Mouse (Mus musculus): Measurements from ENCODE around the gene Lmntd1. TPM values are rescaled to one million over a fixed set of nuclear protein-coding genes. Genes with fewer than 3 reads are reported as not detected.

Gene Lmntd1
- polyA plus RNA-seq, 1 experiment, result not detected

GRCm38 (mm10) chr6:145607746-145608145 lies 6.4 kb downstream of the Lmntd1 start:
- peaks cover 3% of the 10 kb centered on the region for H3K4me1 ChIP-seq
- no peaks in the 10 kb centered on the region for H3K36me3 ChIP-seq (replicated peaks; ENCODE audit: low read length)
- peaks cover 2% of the 10 kb centered on the region for H3K27me3 ChIP-seq (replicated peaks)
- TF ChIP-seq GATA1 (IDR thresholded peaks at IDR 0.05; ENCODE audit: borderline replicate concordance, low read length) (no peak), FLI1 (IDR thresholded peaks at IDR 0.05; ENCODE audit: low read length) (no peak)
- peaks cover 4% of the 10 kb centered on the region; the same call in 1 of the 2 replicates for H3K9me3 ChIP-seq
- no peak overlapping the region for H3K4me3 ChIP-seq (replicated peaks)

DNA sequence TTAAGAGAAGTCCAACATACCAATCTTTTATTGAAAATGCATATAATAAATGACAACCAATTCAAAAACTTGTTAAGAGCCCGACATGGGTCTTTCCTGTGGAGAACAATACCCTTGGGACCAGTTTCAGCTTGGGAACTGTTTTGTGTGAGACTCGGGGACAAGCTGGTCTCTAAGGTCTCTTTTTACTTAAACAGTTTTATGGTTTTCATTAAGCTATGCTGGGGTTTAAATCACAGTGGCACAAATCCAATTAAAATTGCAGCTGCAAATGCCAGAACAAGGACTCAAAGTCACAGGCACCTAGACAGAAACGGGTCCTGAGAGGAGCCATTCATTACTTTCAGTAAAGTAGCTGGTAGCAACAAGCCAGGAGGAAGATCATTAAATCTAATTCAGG lies 8.9 kb downstream of the Lmntd1 start:
- no peaks in the 10 kb centered on the region for H3K36me3 ChIP-seq (replicated peaks; ENCODE audit: low read length)
- H3K4me3 ChIP-seq (replicated peaks), result no peak overlapping the region
- TF ChIP-seq FLI1 (IDR thresholded peaks at IDR 0.05; ENCODE audit: low read length) (no peak), GATA1 (IDR thresholded peaks at IDR 0.05; ENCODE audit: borderline replicate concordance, low read length) (no peak)
- peaks cover 3% of the 10 kb centered on the region; the same call in 1 of the 2 replicates for H3K9me3 ChIP-seq
- H3K27me3 ChIP-seq (replicated peaks), result peaks cover 5% of the 10 kb centered on the region
- peaks cover 3% of the 10 kb centered on the region for H3K4me1 ChIP-seq

DNA sequence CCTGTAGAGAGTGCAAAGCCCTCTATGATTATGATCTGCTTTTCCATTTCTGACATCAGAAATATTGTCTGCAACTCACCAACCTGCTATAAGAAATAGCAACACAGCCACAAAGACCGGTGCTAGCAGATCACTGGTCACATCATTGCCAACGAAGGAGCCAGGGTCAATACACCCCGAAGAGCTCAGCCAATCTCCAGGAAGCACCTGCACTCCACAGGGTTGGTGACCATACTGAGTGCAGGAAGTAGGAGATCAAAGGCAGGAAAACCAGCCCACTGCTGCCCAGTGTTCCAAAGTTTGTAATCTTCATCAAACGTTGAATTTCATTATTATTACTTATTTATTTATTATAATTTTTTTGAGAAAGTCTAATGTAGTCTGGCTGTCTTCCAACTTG lies 9.5 kb downstream of the Lmntd1 start:
- no peak for TF ChIP-seq FLI1 (IDR thresholded peaks at IDR 0.05; ENCODE audit: low read length)
- TF ChIP-seq GATA1 (IDR thresholded peaks at IDR 0.05; ENCODE audit: borderline replicate concordance, low read length), result no peak
- Histone ChIP-seq H3K27me3 (replicated peaks) (peaks cover 5% of the 10 kb centered on the region), H3K9me3 (no peaks in the 10 kb centered on the region), H3K4me1 (peaks cover 3% of the 10 kb centered on the region), H3K4me3 (replicated peaks) (no peak overlapping the region), H3K36me3 (replicated peaks; ENCODE audit: low read length) (no peaks in the 10 kb centered on the region)

- Histone ChIP-seq H3K27me3 (replicated peaks) (peaks cover 5% of the 10 kb centered on the region), H3K9me3 (no peaks in the 10 kb centered on the region), H3K4me3 (replicated peaks) (no peak overlapping the region), H3K4me1 (peaks cover 3% of the 10 kb centered on the region), H3K36me3 (replicated peaks; ENCODE audit: low read length) (no peaks in the 10 kb centered on the region)
- TF ChIP-seq GATA1 (IDR thresholded peaks at IDR 0.05; ENCODE audit: borderline replicate concordance, low read length) (no peak), FLI1 (IDR thresholded peaks at IDR 0.05; ENCODE audit: low read length) (no peak)
Measured at GRCm38 (mm10) chr6:145604126-145604525, 10.0 kb downstream of the Lmntd1 start.

GRCm38 (mm10) chr6:145598794-145599555 lies 15.1 kb downstream of the Lmntd1 start:
- no peak overlapping the region for H3K4me3 ChIP-seq (replicated peaks)
- no peaks in the 10 kb centered on the region for H3K4me1 ChIP-seq
- no peaks in the 10 kb centered on the region for H3K36me3 ChIP-seq (replicated peaks; ENCODE audit: low read length)
- H3K9me3 ChIP-seq, result no peaks in the 10 kb centered on the region
- TF ChIP-seq GATA1 (IDR thresholded peaks at IDR 0.05; ENCODE audit: borderline replicate concordance, low read length) (no peak), FLI1 (IDR thresholded peaks at IDR 0.05; ENCODE audit: low read length) (no peak)
- peaks cover 7% of the 10 kb centered on the region for H3K27me3 ChIP-seq (replicated peaks)

- Histone ChIP-seq H3K36me3 (replicated peaks; ENCODE audit: low read length) (no peaks in the 10 kb centered on the region), H3K4me3 (replicated peaks) (no peak overlapping the region), H3K4me1 (no peaks in the 10 kb centered on the region), H3K27me3 (replicated peaks) (peaks cover 6% of the 10 kb centered on the region), H3K9me3 (no peaks in the 10 kb centered on the region)
- no peak for TF ChIP-seq GATA1 (IDR thresholded peaks at IDR 0.05; ENCODE audit: borderline replicate concordance, low read length)
- no peak for TF ChIP-seq FLI1 (IDR thresholded peaks at IDR 0.05; ENCODE audit: low read length)
Measured at GRCm38 (mm10) chr6:145595905-145596304, 18.2 kb downstream of the Lmntd1 start.

GRCm38 (mm10) chr6:145593991-145594390 lies 20.1 kb downstream of the Lmntd1 start:
- Histone ChIP-seq H3K4me3 (replicated peaks) (no peak overlapping the region), H3K36me3 (replicated peaks; ENCODE audit: low read length) (no peaks in the 10 kb centered on the region), H3K27me3 (replicated peaks) (peaks cover 4% of the 10 kb centered on the region), H3K4me1 (no peaks in the 10 kb centered on the region), H3K9me3 (no peaks in the 10 kb centered on the region)
- TF ChIP-seq FLI1 (IDR thresholded peaks at IDR 0.05; ENCODE audit: low read length), result no peak
- TF ChIP-seq GATA1 (IDR thresholded peaks at IDR 0.05; ENCODE audit: borderline replicate concordance, low read length), result no peak

DNA sequence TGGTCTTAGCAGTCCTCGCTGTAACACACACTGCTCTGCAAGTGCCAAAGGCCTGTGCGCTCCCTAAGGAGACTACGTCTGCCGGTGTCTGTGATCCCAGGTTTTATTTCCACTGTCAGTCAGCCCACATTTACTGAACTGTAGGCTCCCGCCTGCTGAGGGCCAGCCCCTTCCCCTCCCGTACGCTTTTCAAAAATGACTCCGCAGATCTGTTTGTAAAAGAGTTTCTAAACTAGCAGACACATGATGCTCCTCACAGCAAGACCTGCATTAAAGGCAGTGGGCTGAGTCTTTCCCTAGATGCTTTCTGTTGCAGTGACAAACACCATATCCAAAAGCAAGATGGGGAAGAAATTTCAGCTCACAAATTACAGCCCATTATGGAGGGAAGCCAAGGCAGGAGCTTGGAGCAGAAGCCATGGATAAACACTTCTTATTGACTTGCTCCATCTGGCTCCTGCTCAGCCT lies 21.6 kb downstream of the Lmntd1 start:
- Histone ChIP-seq H3K27me3 (replicated peaks) (peaks cover 5% of the 10 kb centered on the region), H3K4me1 (no peaks in the 10 kb centered on the region), H3K36me3 (replicated peaks; ENCODE audit: low read length) (no peaks in the 10 kb centered on the region), H3K4me3 (replicated peaks) (no peak overlapping the region), H3K9me3 (no peaks in the 10 kb centered on the region)
- TF ChIP-seq GATA1 (IDR thresholded peaks at IDR 0.05; ENCODE audit: borderline replicate concordance, low read length) (no peak), FLI1 (IDR thresholded peaks at IDR 0.05; ENCODE audit: low read length) (no peak)

GRCm38 (mm10) chr6:145592036-145592435 lies 22.1 kb downstream of the Lmntd1 start:
- no peaks in the 10 kb centered on the region for H3K4me1 ChIP-seq
- H3K9me3 ChIP-seq, result no peaks in the 10 kb centered on the region
- H3K4me3 ChIP-seq (replicated peaks), result no peak overlapping the region
- peaks cover 7% of the 10 kb centered on the region for H3K27me3 ChIP-seq (replicated peaks)
- no peak for TF ChIP-seq FLI1 (IDR thresholded peaks at IDR 0.05; ENCODE audit: low read length)
- TF ChIP-seq GATA1 (IDR thresholded peaks at IDR 0.05; ENCODE audit: borderline replicate concordance, low read length), result no peak
- no peaks in the 10 kb centered on the region for H3K36me3 ChIP-seq (replicated peaks; ENCODE audit: low read length)

- peaks cover 7% of the 10 kb centered on the region for H3K27me3 ChIP-seq (replicated peaks)
- H3K4me1 ChIP-seq, result no peaks in the 10 kb centered on the region
- no peaks in the 10 kb centered on the region for H3K36me3 ChIP-seq (replicated peaks; ENCODE audit: low read length)
- H3K9me3 ChIP-seq, result no peaks in the 10 kb centered on the region
- TF ChIP-seq GATA1 (IDR thresholded peaks at IDR 0.05; ENCODE audit: borderline replicate concordance, low read length) (no peak), FLI1 (IDR thresholded peaks at IDR 0.05; ENCODE audit: low read length) (no peak)
- no peak overlapping the region for H3K4me3 ChIP-seq (replicated peaks)
Measured at GRCm38 (mm10) chr6:145591578-145591977, 22.5 kb downstream of the Lmntd1 start.
